Mouse (Mus musculus) A20 (cell line): ENCODE measurements around the gene Cdh20.

Experiments
- DNase-seq: peaks from one replicate; pipeline ENCODE4 v3.0.0-alpha.2; 2011; ENCODE audit warnings: low read depth, low spot score

The Cdh20 gene

GRCm38 (mm10) chr1:104768371-104769249 lies at the start of gene Cdh20:
Cdh20 (plus strand) TSS chr1:104768529.
- DNase-seq = no peak

- no peak for DNase-seq
These were observed 21.5 kb upstream of the Cdh20 start for GRCm38 (mm10) chr1:104746816-104747215.

- DNase-seq = no peak
These were observed 20.9 kb upstream of the Cdh20 start for GRCm38 (mm10) chr1:104747438-104747837.

- no peak for DNase-seq
These were observed 13.8 kb upstream of the Cdh20 start for GRCm38 (mm10) chr1:104754483-104754882.

GRCm38 (mm10) chr1:104755896-104756295 lies 12.4 kb upstream of the Cdh20 start:
- DNase-seq = no peak

GRCm38 (mm10) chr1:104769250-104769607 lies 900 bp downstream of the Cdh20 start:
- DNase-seq = no peak

- DNase-seq = no peak
These were observed 3.6 kb downstream of the Cdh20 start for GRCm38 (mm10) chr1:104771937-104772336.

GRCm38 (mm10) chr1:104773207-104773606 lies 4.9 kb downstream of the Cdh20 start:
- no peak for DNase-seq

GRCm38 (mm10) chr1:104793488-104793887 lies 25.2 kb downstream of the Cdh20 start:
- no peak for DNase-seq

- DNase-seq = no peak
These were observed 27.8 kb downstream of the Cdh20 start for GRCm38 (mm10) chr1:104796146-104796545.

GRCm38 (mm10) chr1:104797139-104797538 lies 28.8 kb downstream of the Cdh20 start:
- DNase-seq = no peak

GRCm38 (mm10) chr1:104804746-104805145 lies 36.4 kb downstream of the Cdh20 start:
- DNase-seq = no peak

- no peak for DNase-seq
These were observed 38.9 kb downstream of the Cdh20 start for GRCm38 (mm10) chr1:104807214-104807613.

- DNase-seq = no peak
These were observed 49.2 kb downstream of the Cdh20 start for GRCm38 (mm10) chr1:104817510-104817909.

GRCm38 (mm10) chr1:104828106-104828505 lies 59.8 kb downstream of the Cdh20 start:
- no peak for DNase-seq

- no peak for DNase-seq
These were observed 70.0 kb downstream of the Cdh20 start for GRCm38 (mm10) chr1:104838206-104838915.

GRCm38 (mm10) chr1:104839051-104839450 lies 70.7 kb downstream of the Cdh20 start:
- DNase-seq = no peak

- DNase-seq = no peak
These were observed 80.1 kb downstream of the Cdh20 start for GRCm38 (mm10) chr1:104848256-104848919.

GRCm38 (mm10) chr1:104848920-104849272 lies 80.6 kb downstream of the Cdh20 start:
- no peak for DNase-seq

- no peak for DNase-seq
These were observed 109.1 kb downstream of the Cdh20 start for GRCm38 (mm10) chr1:104877384-104877783.

- DNase-seq = no peak
These were observed 133.5 kb downstream of the Cdh20 start for GRCm38 (mm10) chr1:104901815-104902214.

GRCm38 (mm10) chr1:104903409-104903808 lies 135.1 kb downstream of the Cdh20 start:
- no peak for DNase-seq
